Mouse (Mus musculus) fibroblast of lung, adult 2 months (primary cell): ENCODE measurements around the gene Mapk1.

ENCODE experiments used
- DNase-seq: peaks from one replicate; pipeline ENCODE4 v3.0.0-alpha.2; 2011; ENCODE audit warnings: low read depth

Mapk1 gene

DNA sequence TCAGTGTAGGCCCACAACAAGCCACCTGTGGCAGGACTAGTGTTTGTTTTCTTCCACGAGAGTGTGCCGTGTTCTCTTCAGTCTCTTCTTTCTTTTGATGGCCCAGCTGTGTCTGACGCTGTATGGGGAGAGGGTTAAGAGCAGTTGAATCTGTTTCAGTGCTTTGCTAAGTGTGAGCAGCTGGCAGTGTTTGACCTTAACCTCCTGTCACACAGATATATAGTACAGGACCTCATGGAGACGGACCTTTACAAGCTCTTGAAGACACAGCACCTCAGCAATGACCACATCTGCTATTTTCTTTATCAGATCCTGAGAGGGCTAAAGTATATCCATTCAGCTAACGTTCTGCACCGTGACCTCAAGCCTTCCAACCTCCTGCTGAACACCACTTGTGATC is 34.9 kb downstream of the Mapk1 start:
- DNase-seq, result no peak

DNA sequence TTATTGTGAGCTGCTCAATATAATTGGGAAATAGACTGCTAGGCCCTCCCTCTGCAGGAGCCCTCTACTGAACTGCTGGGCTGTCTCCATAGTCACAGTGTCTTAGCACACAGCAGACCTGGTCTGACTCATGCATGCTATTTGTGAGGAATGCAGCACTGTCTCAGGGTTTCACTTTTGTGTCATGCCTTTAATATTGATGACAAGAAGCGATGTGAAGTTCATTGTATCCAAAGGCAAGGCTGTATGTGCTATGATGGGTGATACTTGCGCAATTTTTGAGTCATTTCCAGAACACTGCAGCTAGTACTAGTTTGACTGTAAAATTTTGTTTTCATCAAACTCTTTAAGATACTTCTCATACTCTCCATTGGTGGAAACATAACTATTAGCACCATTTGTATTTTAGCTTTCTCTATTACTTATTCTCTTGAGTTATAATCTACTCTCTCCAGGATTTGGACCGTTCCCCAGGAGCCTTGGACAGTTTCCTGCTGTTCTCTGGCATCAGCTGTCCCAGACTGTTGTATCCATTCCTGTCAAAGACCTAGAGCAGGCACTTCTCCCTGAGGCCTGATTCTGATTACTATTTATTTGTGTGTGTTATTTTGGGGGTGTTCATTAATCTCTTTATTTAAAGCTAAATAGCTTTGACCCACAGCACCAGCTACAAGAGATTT is 41.4 kb downstream of the Mapk1 start:
- DNase-seq, result peak; percentile 77

DNA sequence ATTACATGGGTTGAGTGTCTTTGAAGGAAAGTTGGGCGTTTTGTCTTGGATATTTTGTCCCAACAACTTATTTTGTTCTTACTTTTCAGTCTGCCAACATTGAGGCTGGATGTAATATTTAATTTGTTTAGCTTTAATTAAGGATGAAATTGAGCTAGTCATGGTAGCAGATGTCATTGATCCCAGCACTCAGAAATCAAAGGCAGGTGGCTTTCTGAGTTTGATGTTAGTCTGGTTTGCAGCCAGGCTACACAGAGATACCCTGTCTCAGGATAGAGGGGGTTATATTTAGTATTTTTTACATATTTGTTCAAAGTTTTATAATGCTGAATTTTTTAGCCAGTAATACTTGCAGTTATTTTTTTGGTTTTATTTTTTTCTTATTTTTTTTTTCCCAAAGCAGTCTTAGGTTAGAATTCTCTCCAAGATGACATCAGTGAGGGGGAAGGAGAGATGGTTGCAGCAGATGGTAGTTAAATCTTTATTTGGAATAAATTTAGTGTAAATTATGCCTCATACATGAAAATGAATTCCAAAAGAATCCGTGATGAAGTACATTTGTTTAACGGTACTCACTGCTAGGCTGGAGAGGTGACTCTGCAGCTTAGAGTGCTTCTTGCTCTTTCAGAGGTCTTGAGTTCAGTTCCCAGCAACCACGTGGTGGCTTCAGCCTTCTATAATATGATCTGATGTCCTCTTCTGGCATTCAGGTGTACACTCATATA is 47.0 kb downstream of the Mapk1 start:
- no peak for DNase-seq

DNA sequence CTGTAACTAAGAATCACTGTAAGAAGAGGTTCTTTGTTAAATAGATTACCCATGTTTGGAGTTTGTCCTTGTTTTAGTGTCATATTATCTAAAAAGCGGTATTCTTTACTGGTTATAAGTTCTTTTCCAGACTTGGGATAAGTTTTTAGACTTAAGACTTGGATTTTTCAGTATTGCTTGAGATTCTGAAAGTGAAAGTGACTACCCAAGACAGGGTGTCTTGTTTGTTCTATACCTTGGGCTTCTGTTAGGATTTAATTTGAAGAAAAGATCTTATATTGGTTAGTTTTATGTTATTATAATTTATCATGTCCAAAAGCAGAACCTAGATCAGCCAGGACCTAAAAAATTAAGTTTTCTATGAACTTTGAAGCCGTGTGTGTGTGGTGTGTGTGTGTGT is 50.6 kb downstream of the Mapk1 start:
- DNase-seq, result no peak

DNA sequence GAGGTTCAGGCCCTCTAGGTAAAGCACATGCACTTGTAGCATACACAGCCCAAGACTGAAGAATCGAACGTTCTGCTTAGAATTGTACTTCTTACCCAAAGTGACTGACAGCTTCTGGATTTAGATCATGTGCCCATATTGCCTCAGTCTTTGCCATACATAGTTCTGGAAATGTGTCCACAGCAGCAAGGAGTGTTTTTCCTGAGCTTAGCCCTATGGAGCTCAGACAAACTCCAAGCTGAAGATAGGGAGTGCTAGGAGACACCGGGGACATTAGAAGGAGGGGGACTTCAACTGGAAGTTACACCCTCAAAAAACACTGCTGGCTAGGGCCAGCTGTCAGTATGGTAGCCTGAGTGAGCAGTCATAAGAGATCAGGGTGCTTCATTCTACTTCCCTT is 57.5 kb downstream of the Mapk1 start:
- DNase-seq, result no peak

DNA sequence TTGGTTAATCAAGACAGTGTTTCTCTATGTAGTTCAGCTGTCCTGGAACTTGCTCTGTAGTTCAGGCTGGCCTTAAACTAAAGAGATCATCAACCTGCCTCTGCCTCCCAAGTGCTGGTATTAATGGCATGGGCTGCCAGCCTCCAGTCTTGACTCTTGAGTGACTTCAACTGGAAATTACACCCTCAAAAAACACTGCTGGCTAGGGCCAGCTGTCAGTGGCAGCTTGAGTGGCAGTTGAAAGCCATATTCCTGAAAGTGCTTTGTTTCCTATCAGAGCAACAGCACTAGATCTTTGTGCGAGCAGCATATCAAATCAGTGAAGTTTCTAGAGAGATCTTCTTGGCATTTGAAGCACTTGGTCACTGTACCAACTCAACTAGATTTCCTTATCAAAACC is 58.2 kb downstream of the Mapk1 start:
- DNase-seq, result no peak

DNA sequence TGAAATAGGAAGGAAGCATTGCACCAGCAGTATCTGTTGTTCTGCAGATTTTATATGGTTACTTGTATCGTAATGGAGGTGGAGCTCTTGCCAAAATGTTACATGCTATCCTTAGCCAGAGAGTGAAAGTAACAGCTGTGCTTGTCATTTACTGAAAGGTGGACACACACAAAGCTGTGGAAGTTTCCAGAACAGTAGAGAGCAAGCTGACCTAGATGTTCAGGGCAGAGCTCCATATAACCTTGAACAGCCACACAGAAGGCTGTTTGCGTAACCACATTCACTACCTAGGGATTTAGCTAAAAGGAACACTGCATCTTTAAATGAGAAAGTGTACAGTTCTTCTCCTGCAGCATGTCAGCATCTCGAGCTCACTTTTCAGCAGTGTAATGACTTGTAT is 61.1 kb downstream of the Mapk1 start:
- DNase-seq, result no peak

DNA sequence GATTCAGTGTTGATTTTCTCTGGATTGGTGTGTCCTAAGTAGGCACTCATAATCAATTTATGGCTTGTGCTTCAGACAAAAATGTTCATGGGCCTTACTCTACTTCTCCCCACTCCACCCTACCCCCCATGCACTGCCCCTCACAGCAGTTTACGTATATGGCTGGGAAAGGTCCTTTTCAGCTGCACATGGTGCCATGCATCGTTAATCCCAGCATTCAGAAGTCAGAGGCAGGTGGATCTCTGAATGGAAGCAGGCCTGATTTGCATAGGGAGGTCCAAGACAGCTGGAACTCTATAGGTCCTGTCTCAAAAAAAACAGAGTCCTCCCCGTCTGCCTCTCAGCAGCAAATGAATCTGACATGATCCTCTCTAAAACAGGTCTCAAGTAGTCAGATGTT is 62.1 kb downstream of the Mapk1 start:
- no peak for DNase-seq

DNA sequence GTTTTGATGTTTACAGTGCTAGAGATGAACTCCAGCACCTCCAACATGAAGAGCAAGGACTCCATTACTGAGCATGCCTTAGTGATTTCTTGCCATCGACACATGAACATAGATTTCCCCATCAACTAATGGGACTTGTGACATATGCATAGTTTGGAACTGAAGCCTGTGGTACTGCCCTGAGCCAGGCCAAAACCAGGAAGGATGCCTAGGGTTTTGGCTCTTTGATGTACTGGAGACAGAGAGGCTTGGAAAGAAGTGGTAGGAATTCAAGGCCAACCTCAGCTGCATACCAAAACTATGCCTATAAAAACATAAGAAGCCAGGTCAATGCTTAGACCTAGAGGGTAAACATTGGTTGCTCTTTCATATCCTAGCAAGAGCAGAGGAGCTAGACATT is 66.7 kb downstream of the Mapk1 start:
- DNase-seq, result peak; percentile 5

DNA sequence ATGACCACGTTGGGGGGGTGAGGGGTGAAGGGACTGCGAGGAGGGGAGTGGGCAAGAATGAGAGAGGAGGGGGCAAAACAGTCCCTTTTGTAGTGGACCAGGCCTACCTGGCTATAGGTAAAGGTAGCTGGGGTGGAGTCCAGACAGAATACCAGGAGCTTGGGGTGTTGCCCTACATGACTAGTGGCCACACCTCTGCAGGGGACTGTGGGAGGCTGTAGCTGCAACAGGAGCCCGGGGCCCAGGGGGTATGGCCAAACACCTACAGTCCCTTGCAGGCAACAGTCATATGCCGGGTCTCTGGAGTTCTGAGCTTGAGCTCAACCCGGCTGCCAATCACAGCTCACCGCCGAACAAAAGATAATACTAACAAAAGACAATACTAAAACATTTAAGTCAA is 68.9 kb downstream of the Mapk1 start:
- no peak for DNase-seq

DNA sequence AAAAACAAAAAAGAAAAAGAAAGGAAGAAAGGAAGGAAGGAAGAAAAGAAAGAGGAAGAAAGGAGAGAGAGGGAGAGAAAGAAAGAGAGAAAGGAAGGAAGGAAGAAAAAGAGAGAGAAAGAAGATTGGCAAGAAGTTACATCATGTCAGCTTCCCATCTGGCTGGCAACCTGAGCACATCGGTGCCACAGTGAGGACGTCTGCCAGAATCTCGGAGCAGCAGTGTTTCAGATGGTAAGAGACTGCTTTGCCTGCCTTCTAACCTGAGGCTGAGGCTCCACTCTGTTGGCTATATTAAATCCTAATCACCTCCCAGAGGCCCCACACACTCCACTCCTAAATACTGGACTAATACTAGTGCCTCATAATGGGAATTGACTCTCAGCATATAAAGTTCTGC is 70.7 kb downstream of the Mapk1 start:
- no peak for DNase-seq

DNA sequence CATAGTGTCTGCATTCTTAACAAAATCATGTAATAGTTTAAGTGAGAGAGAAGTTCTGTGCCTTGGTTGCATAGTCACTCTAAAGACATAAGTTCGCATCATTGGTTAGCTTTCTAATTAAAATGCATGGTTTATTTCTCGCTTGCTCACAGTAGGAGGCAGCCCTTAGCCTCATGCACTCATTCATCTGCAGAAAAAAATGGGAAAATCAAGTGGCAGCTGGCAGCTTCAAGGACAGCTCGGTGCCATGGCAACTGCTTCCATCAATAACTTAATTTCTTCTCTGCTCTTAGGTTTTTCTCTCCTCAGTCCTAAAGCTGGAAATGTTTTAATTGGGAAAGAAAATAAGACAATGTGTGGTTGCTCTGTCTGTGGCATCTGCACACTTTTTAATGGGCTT is 72.4 kb downstream of the Mapk1 start:
- no peak for DNase-seq

DNA sequence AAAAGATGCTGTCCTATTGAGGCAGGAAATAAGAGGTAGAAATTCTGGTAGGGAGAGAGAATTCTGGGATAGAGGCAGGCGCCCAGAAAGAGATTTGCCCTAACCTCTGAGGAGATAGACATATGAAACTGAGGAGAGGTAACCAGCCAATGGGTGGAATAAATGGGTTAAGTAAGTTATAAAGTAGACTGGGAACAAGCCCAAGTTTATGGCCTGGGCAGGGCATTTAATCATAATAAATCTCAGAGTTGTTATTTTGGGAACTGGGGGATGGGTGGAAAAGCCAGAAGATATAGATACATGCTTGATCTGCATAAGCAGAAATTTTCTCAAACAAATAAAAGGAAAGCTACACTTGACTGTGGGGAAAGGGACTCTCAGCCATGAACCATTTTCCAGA is 79.2 kb downstream of the Mapk1 start:
- DNase-seq, result no peak

DNA sequence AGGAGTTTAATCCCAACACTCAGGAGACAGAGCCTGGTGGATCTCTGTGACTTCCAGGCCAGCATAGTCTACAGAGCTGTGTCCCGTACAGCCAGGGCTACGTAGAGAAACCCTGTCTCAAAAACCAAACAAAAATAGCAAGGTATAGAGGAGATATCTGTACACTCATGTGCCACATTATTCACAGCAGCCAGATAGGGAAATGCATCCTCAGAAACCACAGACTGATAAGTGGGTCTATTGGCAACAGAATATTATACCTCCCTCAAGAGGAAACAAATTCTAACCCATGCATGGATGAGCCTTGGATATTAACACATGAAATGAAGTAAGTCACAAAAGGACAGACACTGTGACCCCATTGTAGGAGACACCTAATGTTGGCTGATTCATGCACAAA is 84.4 kb downstream of the Mapk1 start:
- no peak for DNase-seq

DNA sequence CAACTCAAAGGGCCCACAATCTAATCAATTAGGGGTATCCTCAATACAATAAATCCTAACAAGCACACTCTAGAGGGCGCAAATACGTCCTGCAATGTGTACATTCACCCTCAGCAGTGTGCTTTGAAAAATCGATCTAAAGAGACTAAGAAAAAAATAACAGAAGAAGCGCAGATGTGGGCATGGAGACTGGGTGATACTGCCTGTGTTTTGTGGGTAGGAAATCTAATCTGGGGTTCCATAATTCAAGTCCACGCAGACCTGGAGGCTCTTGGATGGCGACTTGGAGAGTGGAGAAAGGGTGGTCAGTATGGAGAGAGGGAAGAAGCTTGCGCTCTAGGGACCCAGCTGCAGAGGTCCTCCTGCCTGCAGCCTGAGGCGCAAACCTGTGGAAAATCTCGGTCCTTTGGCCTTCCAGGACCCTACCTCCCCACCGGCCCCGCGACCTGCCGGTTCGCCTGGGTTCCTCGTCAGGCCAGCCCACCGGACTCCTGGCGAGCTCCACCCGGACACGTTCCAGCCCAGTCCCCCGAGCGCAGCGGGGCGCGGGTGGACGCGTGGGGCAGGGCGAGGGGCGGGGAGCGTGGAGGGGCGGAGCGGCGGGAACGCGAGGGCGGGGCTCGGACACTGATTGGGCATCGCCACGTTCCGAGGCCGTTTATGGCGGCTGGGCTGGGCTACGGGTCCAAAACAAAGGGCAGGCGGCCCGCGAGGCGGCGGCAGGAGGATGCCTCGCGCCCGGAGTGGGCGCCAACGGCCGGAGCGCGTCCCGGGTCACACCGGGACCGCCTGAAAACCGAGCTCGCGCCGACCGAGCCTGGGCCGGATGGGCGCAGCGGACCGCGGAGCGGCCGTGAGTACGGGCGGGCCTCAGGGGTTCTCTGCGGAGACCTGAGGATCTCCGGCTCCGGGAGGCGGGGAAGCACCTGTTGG is 86.6 kb downstream of the Mapk1 start, which contains the start of gene Ypel1:
TSS of gene Ypel1 (plus strand) at position 186 of the 933 bp plus-strand sequence.
- no peak for DNase-seq

DNA sequence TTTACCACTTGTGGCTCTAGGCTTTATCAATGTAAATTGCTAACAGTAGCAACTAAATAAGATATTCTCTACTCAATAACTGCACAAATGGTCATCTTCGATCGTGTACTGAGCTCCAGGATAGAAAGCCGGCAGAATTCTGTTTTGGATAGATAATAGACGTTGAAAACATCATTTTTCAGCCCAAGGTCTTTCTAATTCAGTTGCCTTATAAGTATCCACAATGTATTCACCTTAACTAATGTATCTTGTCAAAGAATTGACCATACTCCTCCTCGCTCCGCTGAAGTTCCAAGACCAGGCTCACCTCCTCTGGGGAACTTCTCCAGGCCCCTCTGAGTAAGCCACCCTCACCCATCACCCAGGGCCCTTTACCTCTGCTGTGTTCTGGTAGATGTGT is 87.5 kb downstream of the Mapk1 start:
- DNase-seq, result no peak

DNA sequence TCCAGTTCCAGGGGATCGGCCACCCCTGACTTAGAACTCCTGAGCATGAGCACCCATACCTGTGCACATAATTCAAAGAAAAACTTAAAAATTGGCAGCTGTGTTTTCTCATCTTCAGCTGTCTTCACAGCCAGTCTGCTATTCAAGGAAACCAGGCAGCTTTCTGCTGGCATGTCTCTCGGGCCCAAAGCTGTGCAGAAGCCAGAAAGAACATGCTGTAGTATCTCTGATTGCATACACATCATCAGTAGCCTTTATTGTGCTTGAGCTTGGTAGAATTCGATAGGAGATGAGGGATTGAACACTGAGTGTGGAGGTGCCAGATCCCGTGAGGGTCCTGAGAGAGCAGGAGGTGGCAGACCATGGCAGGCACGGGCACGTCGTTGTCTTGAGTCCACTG is 89.8 kb downstream of the Mapk1 start:
- no peak for DNase-seq

DNA sequence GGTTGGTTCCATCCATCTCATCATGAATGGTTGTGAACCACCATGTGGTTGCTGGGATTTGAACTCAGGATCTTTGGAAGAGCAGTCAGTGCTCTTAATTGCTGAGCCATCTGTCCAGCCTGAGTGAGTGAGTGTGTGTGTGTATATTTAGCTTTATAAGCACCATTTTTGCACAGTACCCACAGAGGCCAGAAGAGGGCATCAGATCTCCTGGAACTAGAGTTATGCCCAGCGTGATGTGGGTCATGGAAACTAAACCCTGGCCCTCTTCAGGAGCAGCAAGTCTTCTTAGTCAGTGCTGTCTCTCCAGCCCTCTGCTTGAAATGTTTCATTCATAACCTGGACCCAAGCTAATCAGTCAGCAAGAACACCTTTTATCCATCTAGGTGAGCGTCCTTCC is 93.1 kb downstream of the Mapk1 start:
- no peak for DNase-seq

DNA sequence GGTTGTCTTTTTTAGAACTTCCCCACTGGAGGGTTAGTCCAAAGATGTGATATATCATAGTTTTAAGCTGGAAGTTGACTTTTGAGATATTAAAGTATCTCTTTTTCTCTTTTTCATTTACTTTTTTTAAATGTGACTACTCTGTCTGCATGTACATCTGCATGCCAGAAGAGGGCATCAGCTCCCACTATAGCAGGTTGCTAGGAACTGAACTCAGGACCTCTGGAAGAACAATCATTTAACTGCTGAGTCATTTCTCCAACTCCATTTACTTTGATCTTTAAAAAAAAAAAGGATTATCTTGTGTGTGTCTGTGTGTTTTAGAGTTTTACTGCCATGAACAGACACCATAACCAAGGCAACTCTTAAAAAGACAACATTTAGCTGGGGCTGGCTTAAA is 93.7 kb downstream of the Mapk1 start:
- no peak for DNase-seq

DNA sequence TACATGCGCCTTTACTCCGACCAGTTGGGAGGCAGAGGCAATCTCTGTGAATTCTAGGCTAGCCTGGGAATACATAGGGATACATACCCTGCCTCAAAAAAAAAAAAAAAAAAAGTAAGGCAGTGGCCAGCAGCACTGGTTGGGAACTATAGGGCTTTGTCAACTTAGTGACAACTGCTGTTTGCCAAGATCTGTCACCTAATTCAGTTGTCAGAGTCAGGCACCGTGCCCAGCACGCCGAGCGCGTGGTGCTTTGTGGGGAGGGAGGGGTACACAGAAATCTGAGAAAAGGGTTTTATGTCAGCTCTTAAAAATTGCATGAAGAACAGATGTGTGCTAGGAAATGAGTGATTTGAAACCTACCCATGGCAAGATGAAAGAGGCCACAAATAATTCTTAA is 94.9 kb downstream of the Mapk1 start:
- DNase-seq, result no peak

DNA sequence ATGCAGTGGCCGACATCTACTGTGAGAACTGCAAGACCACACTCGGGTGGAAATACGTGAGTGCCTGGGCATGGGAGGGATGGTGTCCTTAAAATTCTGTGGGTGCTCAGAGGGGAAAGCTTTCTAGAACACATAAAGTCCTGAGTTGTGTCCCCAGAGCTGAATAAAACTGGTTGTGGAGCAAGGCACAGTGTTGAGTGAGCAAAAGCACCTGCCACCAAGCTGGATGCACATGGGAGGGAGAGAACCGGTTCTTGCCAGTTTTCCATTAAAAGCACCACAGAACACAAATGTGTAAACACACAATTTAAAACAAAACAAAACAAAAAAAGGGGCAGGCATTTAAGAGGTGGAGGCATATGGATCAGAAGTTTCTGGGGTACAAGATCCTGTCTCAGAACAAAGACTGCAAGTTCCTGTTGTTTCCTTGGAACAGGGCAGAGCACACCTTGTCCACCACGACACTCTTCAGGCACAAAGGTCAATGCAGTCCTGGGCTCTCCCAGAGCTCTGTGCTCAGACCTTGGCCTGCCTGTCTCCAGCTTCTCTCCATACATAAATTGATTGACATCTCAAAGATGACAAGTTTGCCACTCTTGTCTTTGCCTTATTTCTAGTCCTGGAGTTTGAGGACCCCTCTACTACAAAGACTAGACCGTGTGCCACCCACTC is 99.1 kb downstream of the Mapk1 start:
- no peak for DNase-seq

DNA sequence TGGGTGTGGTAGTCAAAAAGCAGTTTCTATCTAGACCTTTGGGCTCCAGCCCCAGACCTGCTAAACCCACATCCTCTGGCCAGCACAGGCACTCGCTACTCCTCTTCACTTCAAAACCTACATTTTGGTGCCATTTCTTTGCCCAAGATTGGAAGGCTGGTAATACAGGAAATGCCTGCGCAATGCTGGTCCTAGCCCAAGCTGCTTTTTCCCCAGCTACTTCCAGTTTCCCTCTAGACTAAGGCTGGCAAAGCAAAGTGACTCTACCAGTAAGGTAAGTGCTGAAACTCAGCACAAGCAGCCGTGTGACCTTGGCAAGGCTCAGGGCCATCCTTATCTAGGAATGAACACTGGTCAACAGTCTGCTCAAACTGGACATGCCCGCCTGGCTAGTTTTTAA is 102.5 kb downstream of the Mapk1 start:
- no peak for DNase-seq
